Mouse (Mus musculus) neural tube, embryonic 11.5 days (tissue): ENCODE measurements around the gene Akap2. TPM values are rescaled to one million over a fixed set of nuclear protein-coding genes. Genes with fewer than 3 reads are reported as not detected.

Source experiments
- ATAC-seq: fragments of 200-750 bp; cut with Nextera tagmentation; 2 replicates; pipeline ENCODE4 v1.8.0; 2017; ENCODE audit warnings: moderate number of reproducible peaks, mild to moderate bottlenecking, moderate TSS enrichment, moderate library complexity; ENCODE audit not compliant: insufficient read depth, low FRiP score, low TSS enrichment
- DNase-seq: peaks from one replicate; pipeline ENCODE4 v3.0.0-alpha.2; 2015; ENCODE audit warnings: low spot score
- H3K27ac ChIP-seq: fragments of 300-500 bp; sonication (generic); 2 replicates; pipeline ENCODE4 v1.5.1; 2014; ENCODE audit warnings: low read depth, mild to moderate bottlenecking, low read length
- H3K27me3 ChIP-seq: fragments of 300-500 bp; sonication (generic); 2 replicates; pipeline ENCODE4 v1.6.1; 2014; ENCODE audit warnings: mild to moderate bottlenecking, low read length, mixed read lengths; ENCODE audit not compliant: control insufficient read depth, insufficient read depth
- H3K36me3 ChIP-seq: fragments of 300-500 bp; sonication (generic); 2 replicates; pipeline ENCODE4 v1.6.1; 2014; ENCODE audit warnings: mild to moderate bottlenecking, low read length, moderate library complexity, mixed read lengths; ENCODE audit not compliant: control insufficient read depth, insufficient read depth
- H3K4me1 ChIP-seq: fragments of 300-500 bp; sonication (generic); 2 replicates; pipeline ENCODE4 v1.6.1; 2014; ENCODE audit warnings: low read length, mixed read lengths; ENCODE audit not compliant: control insufficient read depth, insufficient read depth
- H3K4me2 ChIP-seq: fragments of 300-500 bp; sonication (generic); 2 replicates; pipeline ENCODE4 v1.6.1; 2014; ENCODE audit warnings: low read depth, mild to moderate bottlenecking, moderate library complexity
- H3K4me3 ChIP-seq: fragments of 300-500 bp; sonication (generic); 2 replicates; pipeline ENCODE4 v1.5.1; 2014; ENCODE audit warnings: low read depth, low read length
- H3K9ac ChIP-seq: fragments of 300-500 bp; sonication (generic); 2 replicates; pipeline ENCODE4 v1.6.1; 2014; ENCODE audit warnings: mild to moderate bottlenecking, low read length
- H3K9me3 ChIP-seq: fragments of 300-500 bp; sonication (generic); 2 replicates; pipeline ENCODE4 v1.6.1; 2016; ENCODE audit warnings: low read length; ENCODE audit not compliant: control insufficient read depth
- WGBS: fragments of 180-500 bp; shearing (Covaris S2); extraction: QIAGEN DNeasy Blood & Tissue Kit; methylation state at CpG from one replicate; pipeline ENCODE4 v1.1.7; 2014; 5-methylcytosine and 5-hydroxymethylcytosine counted together
- polyA plus RNA-seq: library from polyadenylated mRNA; unstranded; fragments of >200 nt; fragmentation: Nextera tagmentation; extraction: Ambion mirVana; gene quantifications from 2 replicates; pipeline ENCODE4 v1.2.1, GENCODE M21; 2014

Akap2 gene
- polyA plus RNA-seq, 1 experiment from 2014 or later, result 29.7 TPM

GRCm38 (mm10) chr4:57856673-57857072 is 139.2 kb downstream of the Akap2 start:
- Histone ChIP-seq H3K4me3 (no peak overlapping the region), H3K9me3 (no peaks in the 10 kb centered on the region), H3K4me1 (no peaks in the 10 kb centered on the region; the same call in 1 of the 2 replicates), H3K27me3 (no peaks in the 10 kb centered on the region), H3K27ac (no peak overlapping the region), H3K4me2 (no peak overlapping the region), H3K36me3 (peaks cover 28% of the 10 kb centered on the region), H3K9ac (no peak overlapping the region)
- WGBS, result 94% methylated on average over 10 of the region's 10 CpGs
- ATAC-seq (no peak), DNase-seq (no peak)

GRCm38 (mm10) chr4:57860204-57860611 is 142.8 kb downstream of the Akap2 start:
- peaks cover 6% of the 10 kb centered on the region; the same call in 1 of the 2 replicates for H3K4me1 ChIP-seq
- no peak overlapping the region for H3K27ac ChIP-seq
- WGBS, result 88% methylated on average over 6 of the region's 6 CpGs
- ATAC-seq (no peak), DNase-seq (no peak)
- H3K4me2 ChIP-seq, result no peak overlapping the region
- H3K4me3 ChIP-seq, result no peak overlapping the region
- H3K36me3 ChIP-seq, result peaks cover 22% of the 10 kb centered on the region
- H3K9me3 ChIP-seq, result no peaks in the 10 kb centered on the region
- no peaks in the 10 kb centered on the region for H3K27me3 ChIP-seq
- H3K9ac ChIP-seq, result no peak overlapping the region

GRCm38 (mm10) chr4:57861166-57861565 is 143.7 kb downstream of the Akap2 start:
- Histone ChIP-seq H3K4me1 (peaks cover 6% of the 10 kb centered on the region; the same call in 1 of the 2 replicates), H3K4me2 (no peak overlapping the region), H3K36me3 (peaks cover 15% of the 10 kb centered on the region), H3K9ac (no peak overlapping the region), H3K4me3 (no peak overlapping the region), H3K9me3 (no peaks in the 10 kb centered on the region), H3K27ac (no peak overlapping the region), H3K27me3 (no peaks in the 10 kb centered on the region)
- WGBS, result 84% methylated on average over 6 of the region's 6 CpGs
- ATAC-seq (no peak), DNase-seq (no peak)

- Histone ChIP-seq H3K27ac (no peak overlapping the region), H3K9me3 (no peaks in the 10 kb centered on the region), H3K4me3 (no peak overlapping the region), H3K4me2 (no peak overlapping the region), H3K27me3 (no peaks in the 10 kb centered on the region), H3K4me1 (peaks cover 6% of the 10 kb centered on the region; the same call in 1 of the 2 replicates), H3K9ac (no peak overlapping the region), H3K36me3 (peaks cover 9% of the 10 kb centered on the region)
- DNase-seq, result no peak
- ATAC-seq, result no peak
- WGBS, result 83% methylated on average over 8 of the region's 8 CpGs
These were observed 144.4 kb downstream of the Akap2 start for GRCm38 (mm10) chr4:57861856-57862255.

GRCm38 (mm10) chr4:57862269-57862986 is 145.0 kb downstream of the Akap2 start:
- H3K9me3 ChIP-seq, result no peaks in the 10 kb centered on the region
- H3K27ac ChIP-seq, result no peak overlapping the region
- peaks cover 5% of the 10 kb centered on the region; the same call in 1 of the 2 replicates for H3K36me3 ChIP-seq
- WGBS, result 67% methylated on average over 9 of the region's 9 CpGs
- peaks cover 6% of the 10 kb centered on the region; the same call in 1 of the 2 replicates for H3K4me1 ChIP-seq
- no peak overlapping the region for H3K9ac ChIP-seq
- H3K4me3 ChIP-seq, result no peak overlapping the region
- H3K4me2 ChIP-seq, result no peak overlapping the region
- no peaks in the 10 kb centered on the region for H3K27me3 ChIP-seq
- DNase-seq, result no peak
- ATAC-seq, result no peak

GRCm38 (mm10) chr4:57866088-57866487 is 148.6 kb downstream of the Akap2 start:
- Histone ChIP-seq H3K9ac (no peak overlapping the region), H3K27me3 (no peaks in the 10 kb centered on the region), H3K4me1 (peaks cover 6% of the 10 kb centered on the region; the same call in 1 of the 2 replicates), H3K4me2 (no peak overlapping the region), H3K27ac (no peak overlapping the region), H3K36me3 (no peaks in the 10 kb centered on the region), H3K9me3 (no peaks in the 10 kb centered on the region), H3K4me3 (no peak overlapping the region)
- ATAC-seq, result no peak
- DNase-seq, result no peak
- WGBS, result 40% methylated on average over 2 of the region's 2 CpGs

GRCm38 (mm10) chr4:57866990-57867389 is 149.5 kb downstream of the Akap2 start:
- Histone ChIP-seq H3K9me3 (no peaks in the 10 kb centered on the region), H3K4me3 (no peak overlapping the region), H3K27me3 (no peaks in the 10 kb centered on the region), H3K9ac (no peak overlapping the region), H3K4me1 (peaks cover 5% of the 10 kb centered on the region; the same call in 1 of the 2 replicates), H3K36me3 (no peaks in the 10 kb centered on the region), H3K4me2 (no peak overlapping the region), H3K27ac (no peak overlapping the region)
- WGBS, result 76% methylated on average over 9 of the region's 9 CpGs
- ATAC-seq (no peak), DNase-seq (no peak)

- no peak overlapping the region for H3K9ac ChIP-seq
- H3K27ac ChIP-seq, result no peak overlapping the region
- no peak overlapping the region for H3K4me3 ChIP-seq
- no peak for ATAC-seq
- no peak for DNase-seq
- no peaks in the 10 kb centered on the region for H3K9me3 ChIP-seq
- no peaks in the 10 kb centered on the region for H3K4me1 ChIP-seq
- H3K27me3 ChIP-seq, result no peaks in the 10 kb centered on the region
- H3K4me2 ChIP-seq, result no peak overlapping the region
- H3K36me3 ChIP-seq, result no peaks in the 10 kb centered on the region
- WGBS, result 44% methylated on average over 10 of the region's 10 CpGs
These were observed 150.0 kb downstream of the Akap2 start for GRCm38 (mm10) chr4:57867454-57867853.

- no peak overlapping the region for H3K27ac ChIP-seq
These were observed 161.7 kb downstream of the Akap2 start for GRCm38 (mm10) chr4:57879137-57879536.

More at GRCm38 (mm10) chr4:57879137-57879536, 161.7 kb downstream of the Akap2 start:
- Histone ChIP-seq H3K4me3 (no peak overlapping the region), H3K9ac (no peak overlapping the region), H3K9me3 (no peaks in the 10 kb centered on the region), H3K4me2 (no peak overlapping the region), H3K4me1 (no peaks in the 10 kb centered on the region), H3K36me3 (no peaks in the 10 kb centered on the region), H3K27me3 (no peaks in the 10 kb centered on the region)
- DNase-seq (no peak), ATAC-seq (no peak)
- WGBS, result 90% methylated on average over 5 of the region's 5 CpGs
